Mouse (Mus musculus) cerebellum, adult 9-10 months (tissue): ENCODE measurements around the gene Pcare.
A peak's percentile ranks its signal among the peaks of the same experiment; 100 is the strongest.
"Not testable (repeated sequence)": the region's sequence is repeated elsewhere in the genome, so short reads cannot be mapped to it uniquely, and the experiment has no call there.

ENCODE experiments used
- DNase-seq: peaks from one replicate; pipeline ENCODE4 v3.0.0; 2022

Gene Pcare

GRCm38 (mm10) chr17:71752831-71753230 is at the start of gene Pcare:
Gene Pcare (minus strand): TSS chr17:71752894.
- no peak for DNase-seq

- DNase-seq: no peak
Observed at GRCm38 (mm10) chr17:71795521-71796205, 43.0 kb upstream of the Pcare start.

- no peak for DNase-seq
Observed at GRCm38 (mm10) chr17:71791622-71792021, 38.9 kb upstream of the Pcare start.

- DNase-seq: no peak
Observed at GRCm38 (mm10) chr17:71791109-71791508, 38.4 kb upstream of the Pcare start.

- DNase-seq: no peak
Observed at GRCm38 (mm10) chr17:71786456-71786855, 33.8 kb upstream of the Pcare start.

- no peak for DNase-seq
Observed at GRCm38 (mm10) chr17:71783366-71783735, 30.7 kb upstream of the Pcare start.

- no peak for DNase-seq
Observed at GRCm38 (mm10) chr17:71782699-71783365, 30.1 kb upstream of the Pcare start.

GRCm38 (mm10) chr17:71782242-71782698 is 29.6 kb upstream of the Pcare start:
- no peak for DNase-seq

- DNase-seq: no peak
Observed at GRCm38 (mm10) chr17:71780945-71781344, 28.3 kb upstream of the Pcare start.

- no peak for DNase-seq
Observed at GRCm38 (mm10) chr17:71780490-71780889, 27.8 kb upstream of the Pcare start.

GRCm38 (mm10) chr17:71778696-71779095 is 26.0 kb upstream of the Pcare start:
- no peak for DNase-seq

GRCm38 (mm10) chr17:71775279-71775678 is 22.6 kb upstream of the Pcare start:
- no peak for DNase-seq

- DNase-seq: no peak
Observed at GRCm38 (mm10) chr17:71774173-71774572, 21.5 kb upstream of the Pcare start.

GRCm38 (mm10) chr17:71770696-71771095 is 18.0 kb upstream of the Pcare start:
- no peak for DNase-seq

- no peak for DNase-seq
Observed at GRCm38 (mm10) chr17:71769564-71769963, 16.9 kb upstream of the Pcare start.

- not testable (repeated sequence) for DNase-seq
Observed at GRCm38 (mm10) chr17:71768173-71768572, 15.5 kb upstream of the Pcare start, which contains the start of gene Clip4. Gene Clip4 (plus strand): TSS chr17:71768473.

- no peak for DNase-seq
Observed at GRCm38 (mm10) chr17:71760536-71760935, 7.8 kb upstream of the Pcare start.

GRCm38 (mm10) chr17:71749616-71750168 is 3.0 kb downstream of the Pcare start:
- DNase-seq: peak; percentile 16

- no peak for DNase-seq
Observed at GRCm38 (mm10) chr17:71747561-71747960, 5.1 kb downstream of the Pcare start.

- peak; percentile 58 for DNase-seq
Observed at GRCm38 (mm10) chr17:71746114-71746513, 6.6 kb downstream of the Pcare start.

GRCm38 (mm10) chr17:71742935-71743334 is 9.8 kb downstream of the Pcare start:
- DNase-seq: no peak

- DNase-seq: no peak
Observed at GRCm38 (mm10) chr17:71742156-71742555, 10.5 kb downstream of the Pcare start.

- DNase-seq: no peak
Observed at GRCm38 (mm10) chr17:71736442-71736841, 16.3 kb downstream of the Pcare start.

- DNase-seq: no peak
Observed at GRCm38 (mm10) chr17:71730655-71731054, 22.0 kb downstream of the Pcare start.
